Mouse (Mus musculus) cortical plate, adult 2 months (tissue): ENCODE measurements around the gene Mgrn1. TPM values are rescaled to one million over a fixed set of nuclear protein-coding genes. Genes with fewer than 3 reads are reported as not detected.

Source experiments
- H3K27ac ChIP-seq: fragments of 200-500 bp; 2 replicates; pipeline ENCODE4 v1.5.1; 2012; ENCODE audit warnings: low read length, control low read depth, inconsistent platforms; ENCODE audit not compliant: insufficient read depth
- H3K4me1 ChIP-seq: fragments of 200-500 bp; 2 replicates; pipeline ENCODE4 v1.6.1; 2011; ENCODE audit warnings: low read length; ENCODE audit not compliant: control insufficient read depth, insufficient read depth
- H3K4me3 ChIP-seq: fragments of 200-500 bp; 2 replicates; pipeline ENCODE4 v1.5.1; 2011; ENCODE audit warnings: mild to moderate bottlenecking, low read length, control low read depth; ENCODE audit not compliant: insufficient read depth
- CTCF ChIP-seq: fragments of 200-500 bp; IDR thresholded peaks from 2 replicates; pipeline ENCODE4 v1.5.1; 2011; ENCODE audit warnings: mild to moderate bottlenecking, control low read depth, low read length; ENCODE audit not compliant: insufficient read depth; ENCODE audit errors: extremely low read depth
- POLR2A ChIP-seq: fragments of 200-500 bp; IDR thresholded peaks from 2 replicates; pipeline ENCODE4 v1.6.1; 2011; ENCODE audit warnings: mild to moderate bottlenecking, low read length, control low read depth; ENCODE audit not compliant: insufficient read depth; ENCODE audit errors: extremely low read depth
- polyA plus RNA-seq: library from polyadenylated mRNA; depleted of rRNA; stranded (reverse); fragments of >200 nt; gene quantifications from 2 replicates; pipeline ENCODE4 v1.2.3, GENCODE M21; 2012; rRNA removed

The Mgrn1 gene
- polyA plus RNA-seq = 229 and 239 TPM in 2 replicates

- 0 out of 2 replicates have a peak, but pooled peaks have one; percentile 13 for TF ChIP-seq POLR2A
- TF ChIP-seq CTCF = no peak
- peak within 1 kb of the TSS; percentile 98 for H3K27ac ChIP-seq
- H3K4me1 ChIP-seq = peaks cover 13% of the 10 kb centered on the region
- peak within 1 kb of the TSS; percentile 99 for H3K4me3 ChIP-seq
Measured at GRCm38 (mm10) chr16:4885760-4886689, at the start of gene Mgrn1. Gene Mgrn1, plus strand, starts transcription at chr16:4886249.

- Histone ChIP-seq H3K4me3 (no peak overlapping the region), H3K27ac (no peak overlapping the region), H3K4me1 (peaks cover 2% of the 10 kb centered on the region; the same call in 1 of the 2 replicates)
- TF ChIP-seq CTCF = no peak
- TF ChIP-seq POLR2A = no peak
Measured at GRCm38 (mm10) chr16:4837631-4838030, 48.4 kb upstream of the Mgrn1 start.

GRCm38 (mm10) chr16:4839552-4839951, 46.5 kb upstream of the Mgrn1 start:
- TF ChIP-seq CTCF (no peak), POLR2A (no peak)
- H3K4me3 ChIP-seq = no peak overlapping the region
- no peak overlapping the region for H3K27ac ChIP-seq
- peaks cover 2% of the 10 kb centered on the region; the same call in 1 of the 2 replicates for H3K4me1 ChIP-seq

GRCm38 (mm10) chr16:4840231-4840630, 45.8 kb upstream of the Mgrn1 start:
- TF ChIP-seq POLR2A = no peak
- TF ChIP-seq CTCF = no peak
- H3K4me1 ChIP-seq = peaks cover 2% of the 10 kb centered on the region; the same call in 1 of the 2 replicates
- no peak overlapping the region for H3K27ac ChIP-seq
- no peak overlapping the region for H3K4me3 ChIP-seq

GRCm38 (mm10) chr16:4847041-4847440, 39.0 kb upstream of the Mgrn1 start:
- no peak overlapping the region for H3K4me3 ChIP-seq
- no peak for TF ChIP-seq POLR2A
- TF ChIP-seq CTCF = no peak
- H3K27ac ChIP-seq = no peak overlapping the region
- H3K4me1 ChIP-seq = no peaks in the 10 kb centered on the region

- no peaks in the 10 kb centered on the region for H3K4me1 ChIP-seq
- TF ChIP-seq POLR2A = no peak
- TF ChIP-seq CTCF = no peak
- H3K4me3 ChIP-seq = no peak overlapping the region
- H3K27ac ChIP-seq = no peak overlapping the region
Measured at GRCm38 (mm10) chr16:4848090-4848489, 38.0 kb upstream of the Mgrn1 start.

GRCm38 (mm10) chr16:4850361-4850760, 35.7 kb upstream of the Mgrn1 start:
- Histone ChIP-seq H3K27ac (no peak overlapping the region), H3K4me1 (no peaks in the 10 kb centered on the region), H3K4me3 (no peak overlapping the region)
- TF ChIP-seq POLR2A = no peak
- no peak for TF ChIP-seq CTCF

- H3K27ac ChIP-seq = no peak overlapping the region
- TF ChIP-seq POLR2A = no peak
- TF ChIP-seq CTCF = no peak
- no peak overlapping the region for H3K4me3 ChIP-seq
- no peaks in the 10 kb centered on the region for H3K4me1 ChIP-seq
Measured at GRCm38 (mm10) chr16:4850938-4851628, 35.0 kb upstream of the Mgrn1 start.

- no peak for TF ChIP-seq POLR2A
- TF ChIP-seq CTCF = no peak
- Histone ChIP-seq H3K27ac (no peak overlapping the region), H3K4me3 (no peak overlapping the region), H3K4me1 (no peaks in the 10 kb centered on the region)
Measured at GRCm38 (mm10) chr16:4855046-4855650, 30.9 kb upstream of the Mgrn1 start.

GRCm38 (mm10) chr16:4861392-4861791, 24.7 kb upstream of the Mgrn1 start:
- H3K4me3 ChIP-seq = no peak overlapping the region
- no peak overlapping the region for H3K27ac ChIP-seq
- H3K4me1 ChIP-seq = no peaks in the 10 kb centered on the region
- TF ChIP-seq POLR2A = no peak
